9 mouse cellular contexts compared by ENCODE assay signal in the genomic region with DNA sequence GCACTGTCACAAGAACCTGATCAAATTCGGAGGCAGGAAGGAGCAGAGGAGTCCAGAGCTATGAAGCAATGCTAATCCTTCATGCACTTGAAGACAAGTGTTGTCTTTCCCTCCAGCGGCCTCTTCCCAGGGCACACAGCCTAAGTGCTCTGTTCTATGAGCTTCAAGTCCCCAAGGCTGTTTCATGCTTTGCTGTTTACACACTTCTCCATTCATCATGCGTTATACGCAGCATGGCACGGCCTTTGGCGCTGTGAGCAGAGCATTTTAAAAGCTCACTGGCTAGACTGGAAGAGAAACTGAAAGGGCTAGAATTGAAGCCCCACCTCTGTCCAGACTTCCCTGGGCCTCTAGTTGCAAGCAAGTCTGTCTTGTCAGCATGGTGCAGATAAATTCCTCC. TPM values are rescaled to one million over a fixed set of nuclear protein-coding genes. Genes with fewer than 3 reads are reported as not detected.
DNase-seq lines count a peak whose midpoint lies in the region; ATAC-seq and TF ChIP-seq lines count a peak whose summit lies in the region.
"Had no signal": no experiment of that assay in that cellular context is flagged by ENCODE, and none has a peak within 500 bp of the region (broad histone marks: within the 10 kb centered on the region; RNA-seq: fewer than 3 reads in every experiment).

No protein-coding gene starts in this region.

- H3K9ac ChIP-seq in kidney, postnatal 0 days (ENCODE audit: low read depth, low read length) = no peak overlapping the region
- H3K9ac ChIP-seq in kidney, embryonic 14.5 days (ENCODE audit: low read depth, low read length) = no peak overlapping the region
- H3K9ac ChIP-seq in hindbrain, embryonic 11.5 days (ENCODE audit: low read depth, low read length) = no peak overlapping the region

- H3K4me3 ChIP-seq in kidney, postnatal 0 days (replicated peaks; ENCODE audit: low read depth, low read length) = no peak overlapping the region
- no peak overlapping the region for H3K4me3 ChIP-seq in kidney, embryonic 14.5 days (ENCODE audit: low read length)
- H3K4me3 ChIP-seq in hindbrain, embryonic 11.5 days (ENCODE audit: low read depth, low read length) = no peak overlapping the region
- H3K4me3 ChIP-seq: erythroblast, embryonic 14.5 days had no signal

- DNase-seq in kidney, postnatal 0 days (ENCODE audit: low spot score) = peak; percentile 11
- DNase-seq in brain, adult 2 months (ENCODE audit: low read depth, low spot score) = peak; percentile 37
- no peak for DNase-seq in hindbrain, embryonic 11.5 days (ENCODE audit: low spot score)
- DNase-seq in lung, postnatal 4 days = peak; percentile 45 to 65
- no peak for DNase-seq in thymus, postnatal 36 days
- DNase-seq in left cerebral cortex, postnatal 14 days (ENCODE audit: low spot score in 2 of 2) = no peak
- DNase-seq in left cerebral cortex, postnatal 25 days (ENCODE audit: low spot score in 2 of 2) = no peak

- H3K9me3 ChIP-seq in kidney, postnatal 0 days (replicated peaks; ENCODE audit: low read length) = no peaks in the 10 kb centered on the region
- no peaks in the 10 kb centered on the region for H3K9me3 ChIP-seq in kidney, embryonic 14.5 days (ENCODE audit: control insufficient read depth, low read length)
- H3K9me3 ChIP-seq in hindbrain, embryonic 11.5 days (ENCODE audit: control insufficient read depth, low read length) = no peaks in the 10 kb centered on the region

- peaks cover 30% of the 10 kb centered on the region for H3K4me1 ChIP-seq in kidney, postnatal 0 days (replicated peaks; ENCODE audit: insufficient read depth, low read length)
- H3K4me1 ChIP-seq in kidney, embryonic 14.5 days (ENCODE audit: control insufficient read depth, insufficient read depth, low read length) = peaks cover 41% of the 10 kb centered on the region
- H3K4me1 ChIP-seq in hindbrain, embryonic 11.5 days (replicated peaks; ENCODE audit: control insufficient read depth, insufficient read depth, low read length) = peaks cover 29% of the 10 kb centered on the region

- H3K27me3 ChIP-seq in kidney, postnatal 0 days (ENCODE audit: insufficient read depth, low read length) = no peaks in the 10 kb centered on the region
- H3K27me3 ChIP-seq in kidney, embryonic 14.5 days (ENCODE audit: control insufficient read depth, insufficient read depth, low read length) = no peaks in the 10 kb centered on the region
- no peaks in the 10 kb centered on the region for H3K27me3 ChIP-seq in hindbrain, embryonic 11.5 days (ENCODE audit: control insufficient read depth, insufficient read depth, low read length)

- H3K27ac ChIP-seq in kidney, postnatal 0 days = no peak overlapping the region
- no peak overlapping the region for H3K27ac ChIP-seq in kidney, embryonic 14.5 days (ENCODE audit: low read depth, low read length)
- H3K27ac ChIP-seq in hindbrain, embryonic 11.5 days (ENCODE audit: low read depth, low read length) = peak overlapping the region; percentile 53; the same call in 1 of the 2 replicates

- no peaks in the 10 kb centered on the region for H3K36me3 ChIP-seq in kidney, postnatal 0 days (ENCODE audit: insufficient read depth, low read length)
- H3K36me3 ChIP-seq in kidney, embryonic 14.5 days (ENCODE audit: control insufficient read depth, insufficient read depth, low read length) = no peaks in the 10 kb centered on the region
- no peaks in the 10 kb centered on the region; the same call in 1 of the 2 replicates for H3K36me3 ChIP-seq in hindbrain, embryonic 11.5 days (ENCODE audit: control insufficient read depth, insufficient read depth, low read length)

- ATAC-seq in kidney, postnatal 0 days (replicated peaks; ENCODE audit: low FRiP score, low read depth) = no peak
- no peak for ATAC-seq in kidney, embryonic 14.5 days (ENCODE audit: low FRiP score, low TSS enrichment)
- ATAC-seq in hindbrain, embryonic 11.5 days (ENCODE audit: low FRiP score) = peak; percentile 18; the same call in 1 of the 2 replicates

- H3K4me2 ChIP-seq in kidney, postnatal 0 days (ENCODE audit: low read length) = no peak overlapping the region
- no peak overlapping the region for H3K4me2 ChIP-seq in kidney, embryonic 14.5 days (replicated peaks; ENCODE audit: low read depth, low read length)
- no peak overlapping the region for H3K4me2 ChIP-seq in hindbrain, embryonic 11.5 days (replicated peaks; ENCODE audit: low read depth, low read length)

- intact Hi-C loops in left cerebral cortex, postnatal 14 days (cut with DNase I) = no loop called here
- intact Hi-C loops in left cerebral cortex, postnatal 25 days (cut with DNase I) = no loop called here

- 55% methylated on average over 6 of the region's 6 CpGs for WGBS in kidney, postnatal 0 days
- 64% methylated on average over 6 of the region's 6 CpGs for WGBS in kidney, embryonic 14.5 days
- WGBS in hindbrain, embryonic 11.5 days = 38% methylated on average over 6 of the region's 6 CpGs

- no peak for TF ChIP-seq CTCF in kidney, postnatal 0 days (IDR thresholded peaks at IDR 0.05; ENCODE audit: low read depth)

RNA-seq across cellular contexts. Expression of a gene that starts 6.2 kb away (rescaled TPM):
- polyA plus RNA-seq in kidney, postnatal 0 days (2015; fragmentation: Nextera tagmentation; extraction: Ambion mirVana) = 10.0 and 11.2 TPM in 2 replicates
- polyA plus RNA-seq in kidney, embryonic 14.5 days (2014; fragmentation: Nextera tagmentation; extraction: Ambion mirVana) = 6.3 and 10.7 TPM in 2 replicates
- polyA plus RNA-seq in hindbrain, embryonic 11.5 days (2014; fragmentation: Nextera tagmentation; extraction: Ambion mirVana) = 10.4 and 11.4 TPM in 2 replicates
- total RNA-seq in left cerebral cortex, postnatal 14 days (2021) = 1 to 10 TPM; 6.6 to 7.1 TPM
- total RNA-seq in left cerebral cortex, postnatal 25 days (2021) = 1 to 10 TPM; 5.5 to 6.2 TPM

RNA-seq across cellular contexts. Expression of a gene that starts 57.2 kb away (rescaled TPM):
- 6.4 and 6.5 TPM in 2 replicates for polyA plus RNA-seq in kidney, postnatal 0 days (2015; fragmentation: Nextera tagmentation; extraction: Ambion mirVana)
- 8.3 and 10.8 TPM in 2 replicates for polyA plus RNA-seq in kidney, embryonic 14.5 days (2014; fragmentation: Nextera tagmentation; extraction: Ambion mirVana)
- polyA plus RNA-seq in hindbrain, embryonic 11.5 days (2014; fragmentation: Nextera tagmentation; extraction: Ambion mirVana) = 12.1 and 17.9 TPM in 2 replicates
- 1 to 10 TPM; 9.4 to 9.9 TPM for total RNA-seq in left cerebral cortex, postnatal 14 days (2021)
- 10 to 100 TPM; 13.2 to 13.3 TPM for total RNA-seq in left cerebral cortex, postnatal 25 days (2021)

RNA-seq across cellular contexts. Expression of a gene that starts 58.3 kb away (rescaled TPM):
- polyA plus RNA-seq in kidney, postnatal 0 days (2015; fragmentation: Nextera tagmentation; extraction: Ambion mirVana) = 9.0 and 10.1 TPM in 2 replicates
- polyA plus RNA-seq in kidney, embryonic 14.5 days (2014; fragmentation: Nextera tagmentation; extraction: Ambion mirVana) = 7.1 and 9.6 TPM in 2 replicates
- 10.2 and 11.5 TPM in 2 replicates for polyA plus RNA-seq in hindbrain, embryonic 11.5 days (2014; fragmentation: Nextera tagmentation; extraction: Ambion mirVana)
- total RNA-seq in left cerebral cortex, postnatal 14 days (2021) = 1 to 10 TPM; 7.7 to 8.7 TPM
- total RNA-seq in left cerebral cortex, postnatal 25 days (2021) = 1 to 10 TPM; 9.3 to 9.6 TPM
- polyA plus RNA-seq: erythroblast, embryonic 14.5 days had no signal

Comparison
In these comparisons a context has a peak if more than half of its experiments do, and no peak if none do; other contexts are left out.
1. DNase-seq: peak in kidney, postnatal 0 days (single experiment), brain, adult 2 months (single experiment) and lung, postnatal 4 days (2 of 2); none in hindbrain, embryonic 11.5 days (single experiment), thymus, postnatal 36 days (0 of 2), left cerebral cortex, postnatal 14 days (0 of 2) and left cerebral cortex, postnatal 25 days (0 of 2).